19 mouse cellular contexts compared by ENCODE assay signal in the genomic region with DNA sequence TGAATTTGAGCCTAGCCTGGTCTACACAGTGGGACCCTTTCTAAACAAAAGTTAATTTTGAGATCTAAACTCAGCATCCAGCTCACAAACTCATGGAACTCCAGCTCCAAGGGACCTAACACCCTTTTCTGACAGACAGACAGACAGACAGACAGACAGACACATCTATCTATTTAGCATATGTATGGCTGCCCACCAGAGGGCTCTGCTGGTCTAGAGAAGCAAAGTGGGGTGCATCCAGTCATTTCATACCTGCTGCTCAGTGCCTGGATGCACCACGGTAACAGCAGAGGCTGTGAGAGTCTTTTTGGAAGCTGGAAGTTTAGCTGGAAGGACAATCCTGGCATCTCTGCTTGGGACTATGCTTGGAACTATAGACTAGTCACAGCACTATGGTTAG. TPM values are rescaled to one million over a fixed set of nuclear protein-coding genes. Genes with fewer than 3 reads are reported as not detected.
DNase-seq lines count a peak whose midpoint lies in the region; ATAC-seq and TF ChIP-seq lines count a peak whose summit lies in the region.
"Had no signal": no experiment of that assay in that cellular context is flagged by ENCODE, and none has a peak within 500 bp of the region (broad histone marks: within the 10 kb centered on the region; RNA-seq: fewer than 3 reads in every experiment).

No protein-coding gene starts in this region.

- no peak overlapping the region for H3K27ac ChIP-seq in layer of hippocampus, adult 2 months
- H3K27ac ChIP-seq: heart, embryonic 15.5 days; hindbrain, embryonic 12.5 days; midbrain, embryonic 13.5 days had no signal

- peak; percentile 60 for ATAC-seq in megakaryocyte progenitor cell, adult 5-6 weeks (replicated peaks; ENCODE audit: poor library complexity)
- ATAC-seq: midbrain, embryonic 13.5 days had no signal

- peak; percentile 46 for TF ChIP-seq CTCF in layer of hippocampus, adult 2 months (conservative IDR thresholded peaks at IDR 0.05)

- DNase-seq in cerebellum, postnatal 10 days: peak; percentile 49 to 54
- no peak for DNase-seq in cerebellum, postnatal 4 days (ENCODE audit: low spot score in 2 of 2)
- no peak for DNase-seq in layer of hippocampus, adult 2 months (ENCODE audit: low spot score in 2 of 2)
- DNase-seq in layer of hippocampus, postnatal 36 days: no peak
- DNase-seq in A20 (ENCODE audit: low read depth, low spot score): peak; percentile 37
- DNase-seq in spleen, postnatal 36 days (ENCODE audit: low spot score in 2 of 2): no peak
- DNase-seq in retina, embryonic 14.5 days (ENCODE audit: low spot score): no peak
- DNase-seq: B cell, adult 2 months; cerebellum, adult 8-10 months; kidney, adult 9 months; liver; lung, postnatal 36 days; thymus, adult 18-20 months had no signal

- no peak overlapping the region for H3K4me3 ChIP-seq in layer of hippocampus, adult 2 months
- H3K4me3 ChIP-seq: heart, embryonic 15.5 days; hindbrain, embryonic 12.5 days; midbrain, embryonic 13.5 days had no signal

RNA-seq across cellular contexts. Expression of a gene that starts 18.8 kb away (rescaled TPM):
- 1 to 10 TPM; 1.1 to 2.1 TPM for total RNA-seq in layer of hippocampus, adult 2 months (2021)
- 1 to 10 TPM; 1.6 to 1.9 TPM for total RNA-seq in layer of hippocampus, postnatal 36 days (2021)
- total RNA-seq in megakaryocyte progenitor cell, adult 5-6 weeks (2015): 0.27 TPM in 1 of 2 replicates, not detected in the other
- total RNA-seq in megakaryocyte progenitor cell, adult 5-6 weeks (2017): 0.41 TPM in 1 of 2 replicates, not detected in the other

RNA-seq across cellular contexts. Expression of a gene that starts 29.0 kb away (rescaled TPM):
- total RNA-seq in layer of hippocampus, adult 2 months (2021): 10 to 100 TPM; 41.7 to 54.8 TPM
- 10 to 100 TPM; 46.9 to 49.9 TPM for total RNA-seq in layer of hippocampus, postnatal 36 days (2021)
- total RNA-seq in megakaryocyte progenitor cell, adult 5-6 weeks (2015): 101 and 103 TPM in 2 replicates
- 87.8 and 94.0 TPM in 2 replicates for total RNA-seq in megakaryocyte progenitor cell, adult 5-6 weeks (2017)

RNA-seq across cellular contexts. Expression of a gene that starts 59.3 kb away (rescaled TPM):
- total RNA-seq in layer of hippocampus, adult 2 months (2021): not detected
- not detected for total RNA-seq in layer of hippocampus, postnatal 36 days (2021)
- not detected in 2 replicates for total RNA-seq in megakaryocyte progenitor cell, adult 5-6 weeks (2015)
- not detected in 2 replicates for total RNA-seq in megakaryocyte progenitor cell, adult 5-6 weeks (2017)
- total RNA-seq: gastrocnemius, postnatal 4 days; layer of hippocampus, adult 18-20 months had no signal

Comparison
In these comparisons a context has a peak if more than half of its experiments do, and no peak if none do; other contexts are left out.
1. DNase-seq: peak in cerebellum, postnatal 10 days (2 of 2) and A20 (single experiment); none in cerebellum, postnatal 4 days (0 of 2), layer of hippocampus, adult 2 months (0 of 2), layer of hippocampus, postnatal 36 days (0 of 2), spleen, postnatal 36 days (0 of 2) and retina, embryonic 14.5 days (single experiment).